ENCODE assay signal across 32 mouse cellular contexts in genomic region chr12:88367673-88368072, GRCm38 (mm10). TPM values are rescaled to one million over a fixed set of nuclear protein-coding genes. Genes with fewer than 3 reads are reported as not detected.
DNase-seq lines count a peak whose midpoint lies in the region; ATAC-seq and TF ChIP-seq lines count a peak whose summit lies in the region.
"Had no signal": no experiment of that assay in that cellular context is flagged by ENCODE, and none has a peak within 500 bp of the region (broad histone marks: within the 10 kb centered on the region; RNA-seq: fewer than 3 reads in every experiment).

No protein-coding gene starts in this region.

- H3K4me3 ChIP-seq in liver, adult 2 months (ENCODE audit: insufficient read depth, low read depth, low read length) = no peak overlapping the region
- no peak overlapping the region for H3K4me3 ChIP-seq in liver, embryonic 12.5 days
- H3K4me3 ChIP-seq in hindbrain, embryonic 14.5 days (replicated peaks; ENCODE audit: low read length) = no peak overlapping the region
- H3K4me3 ChIP-seq: embryonic facial prominence, embryonic 12.5 days; embryonic facial prominence, embryonic 15.5 days; hindbrain, embryonic 15.5 days had no signal

- H3K9me3 ChIP-seq in liver, embryonic 12.5 days (replicated peaks) = no peaks in the 10 kb centered on the region
- no peaks in the 10 kb centered on the region for H3K9me3 ChIP-seq in hindbrain, embryonic 14.5 days (ENCODE audit: control insufficient read depth, low read length)
- H3K9me3 ChIP-seq: embryonic facial prominence, embryonic 12.5 days; embryonic facial prominence, embryonic 15.5 days; hindbrain, embryonic 15.5 days had no signal

- H3K79me2 ChIP-seq in liver, adult 2 months (ENCODE audit: control insufficient read depth, insufficient read depth, low read length) = no peaks in the 10 kb centered on the region

- H3K4me1 ChIP-seq in liver, adult 2 months (ENCODE audit: control insufficient read depth, insufficient read depth, low read length) = no peaks in the 10 kb centered on the region
- H3K4me1 ChIP-seq in liver, embryonic 12.5 days = peaks cover 33% of the 10 kb centered on the region
- no peaks in the 10 kb centered on the region for H3K4me1 ChIP-seq in hindbrain, embryonic 14.5 days (replicated peaks; ENCODE audit: control insufficient read depth, insufficient read depth, low read length)
- H3K4me1 ChIP-seq: embryonic facial prominence, embryonic 12.5 days; embryonic facial prominence, embryonic 15.5 days had no signal

- WGBS in liver, adult 2 months = 57% methylated on average over 4 of the region's 4 CpGs
- WGBS in liver, embryonic 12.5 days (ENCODE audit: insufficient replicate concordance) = 54% methylated on average over 4 of the region's 4 CpGs
- 91% methylated on average over 4 of the region's 4 CpGs for whole genome bisulfite sequencing in hindbrain, embryonic 14.5 days

- H3K4me2 ChIP-seq in liver, embryonic 12.5 days = no peak overlapping the region
- H3K4me2 ChIP-seq in hindbrain, embryonic 14.5 days (replicated peaks) = no peak overlapping the region
- H3K4me2 ChIP-seq: embryonic facial prominence, embryonic 12.5 days; embryonic facial prominence, embryonic 15.5 days; heart, embryonic 11.5 days; hindbrain, embryonic 15.5 days had no signal

- peak; percentile 26 for DNase-seq in liver, adult 2 months (ENCODE audit: extremely low read depth, low read depth, low spot score)
- no peak for DNase-seq in hindbrain, embryonic 14.5 days (ENCODE audit: low spot score)
- DNase-seq: adrenal gland, postnatal 10 days; adrenal gland, postnatal 36 days; cerebellum, adult 18-20 months; cerebellum, adult 9-10 months; cerebellum, postnatal 14 days; forebrain, postnatal 0 days; gastrocnemius, postnatal 25 days; heart, postnatal 36 days had no signal

- no peak for TF ChIP-seq CTCF in liver, adult 2 months (IDR thresholded peaks at IDR 0.05; ENCODE audit: low read depth, low read length)

- peaks cover 6% of the 10 kb centered on the region; the same call in 1 of the 2 replicates for H3K36me3 ChIP-seq in liver, adult 2 months (ENCODE audit: control insufficient read depth, insufficient read depth, low read length)
- peaks cover 6% of the 10 kb centered on the region; the same call in 1 of the 2 replicates for H3K36me3 ChIP-seq in liver, embryonic 12.5 days
- no peaks in the 10 kb centered on the region for H3K36me3 ChIP-seq in hindbrain, embryonic 14.5 days (replicated peaks; ENCODE audit: control insufficient read depth, insufficient read depth)
- H3K36me3 ChIP-seq: embryonic facial prominence, embryonic 12.5 days; embryonic facial prominence, embryonic 15.5 days; hindbrain, embryonic 15.5 days had no signal

- no peak for TF ChIP-seq POLR2A in liver, adult 2 months (IDR thresholded peaks at IDR 0.05; ENCODE audit: extremely low read depth, insufficient read depth, low read length)

- no peaks in the 10 kb centered on the region for H3K27me3 ChIP-seq in liver, adult 2 months (ENCODE audit: control insufficient read depth, insufficient read depth, low read length)
- no peaks in the 10 kb centered on the region for H3K27me3 ChIP-seq in liver, embryonic 12.5 days (replicated peaks)
- H3K27me3 ChIP-seq in hindbrain, embryonic 14.5 days (ENCODE audit: control insufficient read depth, insufficient read depth, low read length) = no peaks in the 10 kb centered on the region
- H3K27me3 ChIP-seq: embryonic facial prominence, embryonic 12.5 days; embryonic facial prominence, embryonic 15.5 days; hindbrain, embryonic 15.5 days had no signal

- no peak for ATAC-seq in liver, embryonic 12.5 days
- ATAC-seq in granulocyte monocyte progenitor cell, adult 5-6 weeks (replicated peaks; ENCODE audit: poor library complexity, severe bottlenecking) = peak; percentile 70
- ATAC-seq in megakaryocyte progenitor cell, adult 5-6 weeks (replicated peaks; ENCODE audit: poor library complexity) = peak; percentile 47
- ATAC-seq in hindbrain, embryonic 14.5 days (ENCODE audit: low FRiP score) = no peak
- no peak for ATAC-seq in monocyte, adult 5-6 weeks (replicated peaks; ENCODE audit: insufficient number of reproducible peaks, low FRiP score, low TSS enrichment, poor library complexity, severe bottlenecking)
- ATAC-seq: CD4-positive, CD25-positive, alpha-beta regulatory T cell, adult 4 months; forebrain, embryonic 14.5 days; forebrain, postnatal 0 days; intestine, postnatal 0 days had no signal

- no peak overlapping the region for H3K9ac ChIP-seq in liver, adult 2 months (ENCODE audit: low read depth, low read length)
- H3K9ac ChIP-seq in liver, embryonic 12.5 days = no peak overlapping the region
- H3K9ac ChIP-seq in hindbrain, embryonic 14.5 days = no peak overlapping the region
- H3K9ac ChIP-seq: embryonic facial prominence, embryonic 12.5 days; embryonic facial prominence, embryonic 15.5 days; forebrain, postnatal 0 days; hindbrain, embryonic 15.5 days had no signal

- no peak overlapping the region for H3K27ac ChIP-seq in liver, adult 2 months (replicated peaks; ENCODE audit: insufficient read depth, low read depth, low read length)
- H3K27ac ChIP-seq in liver, embryonic 12.5 days = no peak overlapping the region
- H3K27ac ChIP-seq in hindbrain, embryonic 14.5 days = no peak overlapping the region
- H3K27ac ChIP-seq: embryonic facial prominence, embryonic 12.5 days; embryonic facial prominence, embryonic 15.5 days; hindbrain, embryonic 15.5 days had no signal

RNA-seq across cellular contexts. Expression of gene Adck1, which starts 7.3 kb away (rescaled TPM):
- 13.5 and 15.0 TPM in 2 replicates for total RNA-seq in liver, adult 2 months (2014; rRNA removed)
- polyA plus RNA-seq in liver, adult 2 months (2012; rRNA removed) = 22.6 and 24.4 TPM in 2 replicates
- 10.6 and 11.3 TPM in 2 replicates for polyA plus RNA-seq in liver, embryonic 12.5 days (2016; fragmentation: Nextera tagmentation; extraction: Ambion mirVana)
- total RNA-seq in granulocyte monocyte progenitor cell, adult 5-6 weeks (2014; fragmentation: Nextera tagmentation) = 13.8 and 17.2 TPM in 2 replicates
- 20.3 and 29.4 TPM in 2 replicates for total RNA-seq in granulocyte monocyte progenitor cell, adult 5-6 weeks (2017)
- total RNA-seq in megakaryocyte progenitor cell, adult 5-6 weeks (2015) = 10.2 and 11.8 TPM in 2 replicates
- 21.7 and 25.7 TPM in 2 replicates for total RNA-seq in megakaryocyte progenitor cell, adult 5-6 weeks (2017)
- polyA plus RNA-seq in hindbrain, embryonic 14.5 days (2014; fragmentation: Nextera tagmentation; extraction: Ambion mirVana) = 31.3 and 33.9 TPM in 2 replicates
- total RNA-seq in monocyte, adult 5-6 weeks (2017) = 8.2 to 13.2 TPM (median 8.7 TPM) in 3 replicates

RNA-seq across cellular contexts. Expression of gene Gm5039, which starts 43.8 kb away (rescaled TPM):
- not detected in 2 replicates for total RNA-seq in liver, adult 2 months (2014; rRNA removed)
- polyA plus RNA-seq in liver, adult 2 months (2012; rRNA removed) = not detected in 2 replicates
- polyA plus RNA-seq in liver, embryonic 12.5 days (2016; fragmentation: Nextera tagmentation; extraction: Ambion mirVana) = not detected in 2 replicates
- not detected in 2 replicates for total RNA-seq in granulocyte monocyte progenitor cell, adult 5-6 weeks (2014; fragmentation: Nextera tagmentation)
- total RNA-seq in granulocyte monocyte progenitor cell, adult 5-6 weeks (2017) = not detected in 2 replicates
- total RNA-seq in megakaryocyte progenitor cell, adult 5-6 weeks (2015) = not detected in 2 replicates
- not detected in 2 replicates for total RNA-seq in megakaryocyte progenitor cell, adult 5-6 weeks (2017)
- not detected in 2 replicates for polyA plus RNA-seq in hindbrain, embryonic 14.5 days (2014; fragmentation: Nextera tagmentation; extraction: Ambion mirVana)
- not detected in 3 replicates for total RNA-seq in monocyte, adult 5-6 weeks (2017)
- total RNA-seq: adrenal gland, adult 18-20 months; adrenal gland, postnatal 10 days; adrenal gland, postnatal 36 days; forebrain, postnatal 0 days; gastrocnemius, adult 8-10 months; gastrocnemius, postnatal 25 days; heart, adult 8-10 months; heart, postnatal 36 days; MEL had no signal
- polyA plus RNA-seq: CD4-positive, CD25-positive, alpha-beta regulatory T cell, adult 4 months; embryonic facial prominence, embryonic 12.5 days; embryonic facial prominence, embryonic 15.5 days; forebrain, embryonic 11.5 days; forebrain, embryonic 14.5 days; forebrain, postnatal 0 days; frontal cortex, adult 2 months; gonadal fat pad, adult 2 months; heart, embryonic 11.5 days; heart, embryonic 14.5 days; heart, postnatal 0 days; hindbrain, embryonic 11.5 days; hindbrain, embryonic 15.5 days; intestine, embryonic 14.5 days; intestine, postnatal 0 days had no signal

Comparison
In these comparisons a context has a peak if more than half of its experiments do, and no peak if none do; other contexts are left out.
1. ATAC-seq: peak in granulocyte monocyte progenitor cell, adult 5-6 weeks (single experiment) and megakaryocyte progenitor cell, adult 5-6 weeks (single experiment); none in liver, embryonic 12.5 days (single experiment), hindbrain, embryonic 14.5 days (single experiment) and monocyte, adult 5-6 weeks (single experiment).